Mouse (Mus musculus) erythroblast, embryonic 14.5 days (primary cell): ENCODE data around the gene Nudt4. TPM values are rescaled to one million over a fixed set of nuclear protein-coding genes. Genes with fewer than 3 reads are reported as not detected.

ENCODE experiments used
- H3K27me3 ChIP-seq: 2 replicates; pipeline ENCODE4 v1.6.1; 2012; ENCODE audit warnings: inconsistent platforms; ENCODE audit not compliant: control insufficient read depth
- H3K36me3 ChIP-seq: 2 replicates; pipeline ENCODE4 v1.6.1; 2012; ENCODE audit warnings: mild to moderate bottlenecking, inconsistent platforms; ENCODE audit not compliant: control insufficient read depth
- H3K4me1 ChIP-seq: 2 replicates; pipeline ENCODE4 v1.6.1; 2012; ENCODE audit warnings: inconsistent platforms; ENCODE audit not compliant: control insufficient read depth
- H3K4me3 ChIP-seq: replicated peaks from 2 replicates; pipeline ENCODE3; 2012; ENCODE audit warnings: moderate library complexity, mild to moderate bottlenecking, inconsistent platforms
- H3K9me3 ChIP-seq: 2 replicates; pipeline ENCODE4 v1.6.1; 2012; ENCODE audit warnings: low read length, inconsistent platforms, mixed read lengths; ENCODE audit not compliant: control insufficient read depth
- GATA1 ChIP-seq: IDR thresholded peaks from 2 replicates; pipeline ENCODE4 v1.6.1; 2012; ENCODE audit warnings: low read length, inconsistent platforms, mixed read lengths
- TAL1 ChIP-seq: IDR thresholded peaks from 3 replicates; pipeline ENCODE4 v1.6.1; 2012; ENCODE audit warnings: low read length, inconsistent platforms, mixed read lengths
- polyA plus RNA-seq: library from polyadenylated mRNA; stranded (reverse); fragments of >175 nt; gene quantifications from 2 replicates; pipeline ENCODE4 v1.2.3, GENCODE M21; 2012

Nudt4 gene
- polyA plus RNA-seq, 1 experiment: 28.8 TPM

- H3K4me1 ChIP-seq: peaks cover 38% of the 10 kb centered on the region
- no peak overlapping the region for H3K4me3 ChIP-seq
- no peaks in the 10 kb centered on the region for H3K36me3 ChIP-seq
- no peaks in the 10 kb centered on the region for H3K9me3 ChIP-seq
- H3K27me3 ChIP-seq: no peaks in the 10 kb centered on the region
- TF ChIP-seq GATA1: no peak
- TF ChIP-seq TAL1: no peak
Measured at GRCm38 (mm10) chr10:95532916-95533315, 31.0 kb downstream of the Nudt4 start.

DNA sequence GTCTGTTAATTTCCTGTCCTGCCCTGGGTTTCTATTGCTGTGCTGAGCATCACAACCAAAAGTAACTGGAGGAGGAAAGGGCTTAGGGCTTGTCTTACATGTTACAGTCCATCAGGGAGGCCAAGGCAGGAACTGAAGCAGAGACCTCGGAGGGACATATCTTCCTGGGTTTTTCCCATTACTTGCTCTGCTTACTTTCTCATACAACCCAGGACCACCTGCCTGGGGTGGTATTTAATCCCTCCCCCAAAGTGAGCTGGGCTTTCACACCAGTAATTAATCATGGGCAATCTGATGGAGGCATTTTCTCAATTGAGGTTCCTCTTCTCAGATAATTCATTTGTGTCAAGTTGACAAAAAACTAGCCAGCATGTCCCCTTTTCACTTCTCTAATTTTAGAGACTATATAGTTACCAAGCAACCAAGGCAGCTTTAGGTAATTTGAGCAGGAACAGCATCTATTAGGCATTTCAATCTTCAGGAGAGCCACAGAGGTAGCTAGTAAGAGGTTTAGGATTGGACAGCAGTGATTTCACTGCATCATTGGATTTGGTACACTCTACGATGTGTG is 33.3 kb downstream of the Nudt4 start:
- H3K36me3 ChIP-seq: peaks cover 2% of the 10 kb centered on the region
- no peaks in the 10 kb centered on the region for H3K27me3 ChIP-seq
- no peak for TF ChIP-seq GATA1
- TF ChIP-seq TAL1: no peak
- H3K9me3 ChIP-seq: no peaks in the 10 kb centered on the region
- no peak overlapping the region for H3K4me3 ChIP-seq
- peaks cover 31% of the 10 kb centered on the region for H3K4me1 ChIP-seq

DNA sequence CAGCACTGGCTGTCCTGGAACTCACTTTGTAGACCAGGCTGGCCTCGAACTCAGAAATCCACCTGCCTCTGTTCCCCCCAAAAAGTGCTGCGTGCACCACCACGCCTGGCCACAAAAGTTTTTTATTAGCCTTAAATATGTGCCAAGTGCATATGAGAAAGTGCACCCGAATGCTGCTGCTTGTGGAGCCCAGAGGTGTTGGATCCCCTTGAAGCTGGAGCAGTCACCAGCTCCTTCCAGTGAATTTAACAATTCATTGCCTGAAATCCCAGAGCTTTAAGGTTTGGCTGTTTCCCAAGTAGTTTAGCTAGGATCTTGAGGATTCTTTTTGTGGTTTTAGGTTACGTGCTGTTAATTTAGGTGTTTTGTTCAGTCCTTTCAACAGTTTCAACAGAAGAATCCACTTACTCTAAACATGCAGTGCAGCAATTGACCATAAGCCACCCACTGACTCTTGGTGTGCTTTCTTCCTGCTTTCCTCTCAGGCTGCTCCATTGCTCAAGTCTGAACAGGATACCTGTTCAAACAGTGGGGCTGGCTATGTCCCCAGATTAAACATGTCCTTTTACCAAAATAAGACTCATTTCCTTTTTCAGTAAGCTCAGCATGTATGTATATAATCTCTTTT is 37.3 kb downstream of the Nudt4 start:
- Histone ChIP-seq H3K27me3 (no peaks in the 10 kb centered on the region), H3K4me1 (peaks cover 13% of the 10 kb centered on the region), H3K9me3 (no peaks in the 10 kb centered on the region), H3K36me3 (peaks cover 15% of the 10 kb centered on the region), H3K4me3 (no peak overlapping the region)
- no peak for TF ChIP-seq TAL1
- no peak for TF ChIP-seq GATA1

GRCm38 (mm10) chr10:95525871-95526270 is 38.1 kb downstream of the Nudt4 start:
- no peak overlapping the region for H3K4me3 ChIP-seq
- H3K4me1 ChIP-seq: peaks cover 13% of the 10 kb centered on the region
- no peaks in the 10 kb centered on the region for H3K9me3 ChIP-seq
- H3K27me3 ChIP-seq: no peaks in the 10 kb centered on the region
- peaks cover 18% of the 10 kb centered on the region for H3K36me3 ChIP-seq
- TF ChIP-seq TAL1 (no peak), GATA1 (no peak)

DNA sequence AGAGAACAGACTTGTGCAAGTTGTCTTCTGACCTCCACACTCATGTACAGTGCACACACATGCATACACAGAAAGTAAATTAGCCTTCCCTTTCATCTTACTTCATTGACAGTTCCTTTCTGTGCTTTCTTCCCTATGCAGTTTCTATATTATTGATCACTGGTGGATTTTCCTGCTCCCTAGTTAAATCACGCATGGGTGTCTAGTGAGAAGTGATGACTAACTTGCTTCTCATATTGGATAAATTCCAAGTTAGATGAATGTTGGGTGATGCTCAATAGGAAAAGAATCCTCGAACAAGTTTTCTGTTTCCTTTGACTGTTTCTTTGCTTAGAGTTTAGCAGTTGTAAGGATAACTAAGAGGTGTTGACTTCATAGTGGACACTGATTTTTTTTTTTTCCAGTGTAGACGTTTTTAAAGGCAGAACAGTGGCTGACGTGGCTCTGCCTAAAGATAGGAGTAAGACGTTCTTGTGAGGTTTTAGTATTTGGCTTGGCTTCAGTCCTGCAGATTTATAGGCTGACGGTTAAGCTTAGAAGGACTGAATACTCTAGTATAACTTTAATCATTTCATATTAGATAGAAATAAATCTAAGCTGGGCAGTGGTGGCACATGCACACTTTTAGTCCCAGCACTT is 38.8 kb downstream of the Nudt4 start:
- Histone ChIP-seq H3K4me3 (no peak overlapping the region), H3K4me1 (peaks cover 10% of the 10 kb centered on the region), H3K27me3 (no peaks in the 10 kb centered on the region), H3K9me3 (no peaks in the 10 kb centered on the region), H3K36me3 (peaks cover 19% of the 10 kb centered on the region)
- TF ChIP-seq GATA1: no peak
- TF ChIP-seq TAL1: no peak

DNA sequence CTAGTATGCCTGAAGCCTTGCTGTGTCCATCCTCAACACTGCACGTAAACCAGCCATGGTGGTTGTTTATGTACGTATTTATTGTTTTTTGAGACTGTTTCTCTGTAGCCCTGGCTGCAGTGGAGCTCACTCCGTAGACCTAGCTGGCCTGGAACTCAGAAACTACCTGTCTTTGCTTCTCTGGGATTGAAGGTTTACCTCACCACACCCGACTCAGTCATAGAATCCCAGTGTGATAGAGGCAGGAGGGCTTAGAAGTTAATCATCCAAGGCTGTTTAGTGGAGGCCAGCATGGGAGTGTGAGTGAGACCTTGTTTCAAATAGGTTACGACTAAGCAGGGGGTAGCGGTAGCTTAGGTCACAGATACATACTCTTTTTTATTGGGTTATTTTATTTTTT is 46.3 kb downstream of the Nudt4 start:
- Histone ChIP-seq H3K36me3 (peaks cover 31% of the 10 kb centered on the region), H3K9me3 (no peaks in the 10 kb centered on the region), H3K27me3 (no peaks in the 10 kb centered on the region), H3K4me1 (peaks cover 47% of the 10 kb centered on the region), H3K4me3 (no peak overlapping the region)
- no peak for TF ChIP-seq GATA1
- no peak for TF ChIP-seq TAL1

- no peak for TF ChIP-seq GATA1
- TF ChIP-seq TAL1: no peak
- H3K4me3 ChIP-seq: peak overlapping the region; percentile 97
- peaks cover 3% of the 10 kb centered on the region; the same call in 1 of the 2 replicates for H3K9me3 ChIP-seq
- H3K36me3 ChIP-seq: peaks cover 20% of the 10 kb centered on the region
- H3K4me1 ChIP-seq: peaks cover 44% of the 10 kb centered on the region
- no peaks in the 10 kb centered on the region; the same call in 1 of the 2 replicates for H3K27me3 ChIP-seq
Measured at GRCm38 (mm10) chr10:95515293-95515931, 48.5 kb downstream of the Nudt4 start.

GRCm38 (mm10) chr10:95514656-95515292 is 49.2 kb downstream of the Nudt4 start, which contains the start of gene Ube2n:
Gene Ube2n, plus strand, starts transcription at chr10:95515145.
- Histone ChIP-seq H3K9me3 (peaks cover 3% of the 10 kb centered on the region; the same call in 1 of the 2 replicates), H3K4me1 (peaks cover 39% of the 10 kb centered on the region), H3K27me3 (no peaks in the 10 kb centered on the region; the same call in 1 of the 2 replicates), H3K36me3 (peaks cover 16% of the 10 kb centered on the region), H3K4me3 (peak within 1 kb of the TSS; percentile 97)
- TF ChIP-seq GATA1: no peak
- no peak for TF ChIP-seq TAL1
